Mouse (Mus musculus) embryonic facial prominence, embryonic 14.5 days (tissue): ENCODE measurements around the gene Ergic1. TPM values are rescaled to one million over a fixed set of nuclear protein-coding genes. Genes with fewer than 3 reads are reported as not detected.
A peak's percentile ranks its signal among the peaks of the same experiment; 100 is the strongest.

Source experiments
- ATAC-seq: fragments of 200-750 bp; cut with Nextera tagmentation; 2 replicates; pipeline ENCODE4 v1.8.0; 2017; ENCODE audit warnings: low read depth, moderate number of reproducible peaks, moderate TSS enrichment
- DNase-seq: peaks from one replicate; pipeline ENCODE4 v3.0.0-alpha.2; 2015; ENCODE audit warnings: low spot score
- H3K27ac ChIP-seq: fragments of 300-500 bp; sonication (generic); replicated peaks from 2 replicates; pipeline ENCODE4 v1.5.1; 2014; ENCODE audit warnings: low read depth, mild to moderate bottlenecking, low read length, moderate library complexity
- H3K27me3 ChIP-seq: fragments of 300-500 bp; sonication (generic); replicated peaks from 2 replicates; pipeline ENCODE4 v1.6.1; 2014; ENCODE audit warnings: low read length; ENCODE audit not compliant: control insufficient read depth, insufficient read depth
- H3K36me3 ChIP-seq: fragments of 300-500 bp; sonication (generic); 2 replicates; pipeline ENCODE4 v1.6.1; 2014; ENCODE audit warnings: low read length, mixed read lengths; ENCODE audit not compliant: control insufficient read depth, insufficient read depth
- H3K4me1 ChIP-seq: fragments of 300-500 bp; sonication (generic); 2 replicates; pipeline ENCODE4 v1.6.1; 2014; ENCODE audit warnings: antibody characterized with exemption, low read length; ENCODE audit not compliant: control insufficient read depth, insufficient read depth
- H3K4me2 ChIP-seq: fragments of 300-500 bp; sonication (generic); 2 replicates; pipeline ENCODE4 v1.6.1; 2014; ENCODE audit warnings: low read depth, mild to moderate bottlenecking, low read length, moderate library complexity, mixed read lengths
- H3K4me3 ChIP-seq: fragments of 300-500 bp; sonication (generic); 2 replicates; pipeline ENCODE4 v1.5.1; 2014; ENCODE audit warnings: low read depth, mild to moderate bottlenecking, low read length
- H3K9ac ChIP-seq: fragments of 300-500 bp; sonication (generic); 2 replicates; pipeline ENCODE4 v1.6.1; 2014; ENCODE audit warnings: low read depth, mild to moderate bottlenecking, low read length, moderate library complexity, mixed read lengths
- H3K9me3 ChIP-seq: fragments of 300-500 bp; sonication (generic); 2 replicates; pipeline ENCODE4 v1.6.1; 2016; ENCODE audit warnings: low read length; ENCODE audit not compliant: control insufficient read depth
- WGBS: fragments of 180-500 bp; shearing (Covaris S2); extraction: QIAGEN DNeasy Blood & Tissue Kit; methylation state at CpG from one replicate; pipeline ENCODE4 v1.1.7; 2014; 5-methylcytosine and 5-hydroxymethylcytosine counted together
- microRNA-seq: library from miRNA; unstranded; fragments of <30 nt; microRNA quantifications from one replicate; pipeline ENCODE4, GENCODE M21; 2016; ENCODE audit warnings: borderline number of aligned reads
- polyA plus RNA-seq: library from polyadenylated mRNA; unstranded; fragments of >200 nt; fragmentation: Nextera tagmentation; extraction: Ambion mirVana; gene quantifications from 2 replicates; pipeline ENCODE4 v1.2.1, GENCODE M21; 2014

Ergic1 gene
- polyA plus RNA-seq, 1 experiment from 2014 or later, result 149 TPM

- Histone ChIP-seq H3K36me3 (peaks cover 59% of the 10 kb centered on the region), H3K4me2 (no peak overlapping the region), H3K9me3 (no peaks in the 10 kb centered on the region), H3K4me1 (0 out of 2 replicates have a peak, but pooled peaks cover 3% of the 10 kb centered on the region), H3K9ac (no peak overlapping the region), H3K4me3 (no peak overlapping the region), H3K27ac (no peak overlapping the region), H3K27me3 (no peaks in the 10 kb centered on the region)
- 89% methylated on average over 5 of the region's 5 CpGs for WGBS
- no peak for ATAC-seq
- no peak for DNase-seq
Observed at GRCm38 (mm10) chr17:26698846-26699245, 137.6 kb downstream of the Ergic1 start.

DNA sequence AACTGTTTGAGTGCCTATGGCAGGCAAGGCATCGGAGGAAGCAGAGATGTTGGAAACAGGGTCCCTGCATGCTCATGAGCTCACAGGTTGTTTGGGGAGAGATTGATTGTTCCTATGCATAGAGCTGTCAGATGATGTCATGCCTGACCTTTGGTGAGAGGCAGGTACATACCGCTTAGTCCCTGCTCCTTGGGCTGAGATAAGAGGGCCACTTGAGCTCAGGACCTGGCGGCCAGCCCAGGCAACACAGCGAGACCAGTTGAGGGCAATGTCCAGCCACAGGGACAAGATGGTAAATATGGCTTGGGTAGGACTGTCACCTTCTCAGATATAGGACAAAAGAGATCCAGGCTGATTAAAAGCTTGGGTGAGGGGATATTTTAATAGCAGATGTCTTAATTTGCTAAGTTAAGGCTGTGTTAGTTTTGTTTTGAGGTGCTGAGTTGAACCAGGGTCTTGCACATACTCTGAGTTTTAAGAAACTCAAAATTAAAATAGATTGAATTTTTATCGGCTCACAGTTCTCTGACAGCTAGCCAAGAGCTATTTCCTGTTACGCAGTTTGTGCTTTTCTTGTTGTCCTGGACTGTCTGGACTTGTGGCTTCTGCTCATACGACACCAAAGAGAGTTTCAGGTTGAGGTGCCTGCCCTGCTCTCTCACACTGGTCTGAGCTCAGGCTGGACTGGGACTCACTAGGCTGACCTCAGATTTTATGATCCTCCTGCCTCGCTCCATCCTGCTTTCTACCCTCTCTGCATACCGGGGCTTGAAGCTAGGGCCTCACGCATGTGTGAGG is 138.7 kb downstream of the Ergic1 start:
- Histone ChIP-seq H3K4me3 (no peak overlapping the region), H3K4me2 (no peak overlapping the region), H3K9ac (no peak overlapping the region), H3K36me3 (peaks cover 60% of the 10 kb centered on the region), H3K9me3 (no peaks in the 10 kb centered on the region), H3K27ac (no peak overlapping the region), H3K27me3 (no peaks in the 10 kb centered on the region), H3K4me1 (no peaks in the 10 kb centered on the region)
- DNase-seq, result no peak
- no peak for ATAC-seq
- WGBS, result 89% methylated on average over 10 of the region's 10 CpGs

- Histone ChIP-seq H3K4me1 (no peaks in the 10 kb centered on the region), H3K9ac (no peak overlapping the region), H3K4me2 (no peak overlapping the region), H3K4me3 (no peak overlapping the region), H3K36me3 (peaks cover 51% of the 10 kb centered on the region), H3K27me3 (no peaks in the 10 kb centered on the region), H3K27ac (no peak overlapping the region), H3K9me3 (no peaks in the 10 kb centered on the region)
- ATAC-seq (no peak), DNase-seq (no peak)
- WGBS, result 80% methylated on average over 13 of the region's 13 CpGs
Observed at GRCm38 (mm10) chr17:26701565-26701964, 140.3 kb downstream of the Ergic1 start.

- Histone ChIP-seq H3K4me1 (no peaks in the 10 kb centered on the region), H3K4me3 (no peak overlapping the region)
- ATAC-seq, result no peak
Observed at GRCm38 (mm10) chr17:26702621-26703020, 141.3 kb downstream of the Ergic1 start.

GRCm38 (mm10) chr17:26703671-26704070 is 142.4 kb downstream of the Ergic1 start:
- Histone ChIP-seq H3K9me3 (no peaks in the 10 kb centered on the region), H3K4me1 (no peaks in the 10 kb centered on the region), H3K36me3 (peaks cover 33% of the 10 kb centered on the region), H3K4me3 (no peak overlapping the region), H3K27me3 (no peaks in the 10 kb centered on the region), H3K4me2 (no peak overlapping the region), H3K27ac (no peak overlapping the region), H3K9ac (no peak overlapping the region)
- ATAC-seq (no peak), DNase-seq (no peak)
- 82% methylated on average over 4 of the region's 4 CpGs for WGBS

More at GRCm38 (mm10) chr17:26702621-26703020, 141.3 kb downstream of the Ergic1 start:
- DNase-seq, result no peak
- Histone ChIP-seq H3K27me3 (no peaks in the 10 kb centered on the region), H3K9me3 (no peaks in the 10 kb centered on the region), H3K4me2 (no peak overlapping the region), H3K36me3 (peaks cover 42% of the 10 kb centered on the region), H3K27ac (no peak overlapping the region), H3K9ac (no peak overlapping the region)
- 80% methylated on average over 4 of the region's 4 CpGs for WGBS

DNA sequence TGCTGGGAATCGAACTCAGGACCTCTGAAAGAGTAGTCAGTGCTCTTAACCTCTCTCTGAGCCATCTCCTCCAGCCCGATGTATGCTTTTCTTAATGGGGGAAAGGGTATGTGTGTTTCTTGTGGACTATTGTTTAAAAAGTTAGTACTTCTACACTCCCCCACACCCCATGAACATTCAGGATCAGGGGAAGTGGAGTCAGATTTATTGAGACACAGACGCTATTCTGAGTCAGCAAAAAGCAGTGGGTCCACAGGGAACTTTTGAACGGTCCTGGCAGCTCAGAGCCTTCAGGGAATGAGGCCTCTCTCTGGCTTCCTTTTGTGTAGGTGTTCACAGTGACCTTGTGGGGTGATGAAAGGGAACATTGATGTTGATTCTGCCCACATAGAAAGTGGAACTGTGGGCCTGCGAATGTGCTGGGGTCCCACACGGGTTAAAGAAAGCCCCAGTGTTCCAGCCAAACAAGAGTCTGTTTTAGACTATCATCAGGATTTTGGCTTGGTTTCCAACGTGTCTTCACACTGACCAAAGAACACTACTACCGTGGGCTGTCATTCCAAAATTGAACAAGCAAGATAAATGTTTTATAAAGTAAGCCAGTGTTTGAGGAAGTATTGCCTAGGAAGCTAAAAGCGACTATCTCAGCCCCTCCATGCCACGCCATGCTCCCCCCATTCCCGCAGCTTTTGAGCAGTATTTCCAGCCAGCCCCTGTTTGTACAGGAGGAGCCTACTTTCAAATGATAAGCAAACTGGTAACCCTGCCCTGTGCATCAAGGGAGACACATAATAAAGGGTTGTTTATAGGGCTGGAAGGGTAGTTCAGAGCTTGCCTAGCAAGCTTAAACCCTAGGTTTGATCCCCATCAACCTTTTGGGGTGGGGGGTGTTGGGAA is 144.4 kb downstream of the Ergic1 start:
- WGBS, result 65% methylated on average over 11 of the region's 11 CpGs
- no peaks in the 10 kb centered on the region for H3K4me1 ChIP-seq
- H3K36me3 ChIP-seq, result 0 out of 2 replicates have a peak, but pooled peaks cover 13% of the 10 kb centered on the region
- no peaks in the 10 kb centered on the region for H3K9me3 ChIP-seq
- ATAC-seq (no peak), DNase-seq (peak; percentile 23)
- H3K27ac ChIP-seq, result no peak overlapping the region
- H3K4me3 ChIP-seq, result no peak overlapping the region
- no peak overlapping the region for H3K4me2 ChIP-seq
- no peaks in the 10 kb centered on the region for H3K27me3 ChIP-seq
- no peak overlapping the region for H3K9ac ChIP-seq

Small RNA genes lying within 50 kb of the gene (microRNA-seq; reads per million reads assigned to microRNA genes)
- not detected for gene Gm22420

Other genes with a start within 250 kb of the Ergic1 start
- gene Neurl1b, start 146.7 kb upstream of the Ergic1 start, polyA plus RNA-seq, result 0.85 and 1.0 TPM in 2 replicates
- 25.4 and 27.3 TPM in 2 replicates for gene Dusp1, start 639 bp downstream of the Ergic1 start, polyA plus RNA-seq
- 229 and 261 TPM in 2 replicates for gene Atp6v0e, start 101.7 kb downstream of the Ergic1 start, polyA plus RNA-seq
- 4.2 and 5.1 TPM in 2 replicates for gene Crebrf, start 154.2 kb downstream of the Ergic1 start, polyA plus RNA-seq
- gene Bnip1, start 219.6 kb downstream of the Ergic1 start, polyA plus RNA-seq, result 38.4 and 40.7 TPM in 2 replicates